Mouse (Mus musculus): ENCODE measurements at regions not wholly inside any gene's neighbourhood (a gene's known extent, or its start where the extent isn't known, plus 50 kb on each side); places are given as distances from the start of the nearest gene placed in this dataset.

DNA sequence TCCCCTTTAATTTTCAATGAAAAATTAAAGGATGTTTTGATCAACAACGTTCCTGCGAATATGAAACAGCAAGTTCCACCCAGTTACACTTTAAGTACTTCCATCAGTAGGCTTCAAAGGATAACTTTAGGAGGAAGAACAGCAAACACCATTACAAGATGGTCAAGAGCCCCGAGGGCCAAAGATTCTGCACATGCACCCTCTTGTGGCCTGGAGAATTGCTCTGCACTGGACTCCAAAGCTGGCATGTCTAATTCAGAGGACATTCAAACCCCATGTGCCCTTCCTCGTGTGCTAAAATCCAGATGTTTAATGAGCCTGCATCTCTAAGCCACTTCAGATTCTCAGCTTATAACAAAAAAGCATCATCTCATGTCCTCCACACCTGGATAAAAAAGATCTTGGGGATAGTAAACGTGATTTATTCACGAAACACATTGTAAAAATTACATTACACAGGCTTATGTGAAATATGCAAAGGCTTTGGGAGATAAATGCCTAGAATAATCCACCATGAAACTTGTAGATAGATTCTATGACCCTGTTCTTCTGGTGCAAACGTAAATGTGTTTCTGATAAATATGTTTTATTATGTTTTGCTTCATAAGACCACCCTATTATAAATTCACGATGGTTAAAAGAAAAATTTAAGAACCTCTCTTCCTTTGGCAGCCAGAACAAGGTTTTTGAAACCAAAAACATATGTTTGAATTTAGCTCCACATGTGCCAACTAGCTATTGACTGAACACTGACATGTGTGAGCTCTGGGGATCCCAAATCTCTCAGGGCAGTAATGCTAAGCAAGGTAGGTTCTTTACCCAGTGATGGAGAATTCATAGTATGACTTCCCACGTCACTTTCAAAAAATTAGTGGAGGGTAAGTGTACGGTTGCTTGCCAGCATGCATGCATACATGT lies 100.6 kb upstream of the Rfx3 start:
- DNase-seq = no peak

DNA sequence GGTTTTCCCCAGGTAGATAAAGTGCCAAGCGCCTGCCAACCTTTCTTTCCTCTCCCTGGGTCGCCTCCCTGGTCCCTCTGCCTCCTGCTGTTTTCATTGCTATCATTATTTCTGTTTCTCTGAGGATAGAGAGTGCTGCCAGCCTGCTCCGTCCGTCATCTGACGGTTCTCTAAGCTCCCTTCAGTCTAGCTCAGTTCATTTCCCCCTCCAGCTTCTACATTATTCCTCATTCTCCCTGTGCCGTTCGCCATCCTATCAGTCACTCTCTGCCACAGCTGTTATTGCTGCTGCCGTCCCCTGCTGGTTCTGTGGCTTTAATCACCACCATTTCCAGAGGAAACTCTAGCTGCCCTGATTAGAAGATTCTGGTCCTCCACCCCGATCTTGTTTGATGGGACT lies 84.7 kb upstream of the Rfx3 start:
- no peak for DNase-seq

DNA sequence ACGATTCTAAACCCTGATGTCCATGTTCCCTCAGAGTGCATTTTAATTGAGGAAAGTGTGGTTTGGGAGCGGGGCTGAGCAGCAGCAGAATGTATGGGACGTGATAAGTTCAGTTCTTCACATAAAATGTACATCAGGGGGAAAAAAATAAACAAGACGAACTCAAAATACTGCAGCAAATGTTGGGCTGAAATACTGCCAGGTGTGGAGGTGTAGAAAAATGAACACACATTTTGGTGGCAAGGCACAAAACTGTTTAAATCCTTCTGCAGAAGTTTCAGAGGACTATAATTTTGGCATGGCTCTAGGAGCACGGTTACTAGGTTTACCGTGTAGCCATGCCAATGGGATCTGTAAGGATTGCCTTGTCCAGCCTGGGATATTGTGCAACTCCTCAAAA lies 81.3 kb upstream of the Rfx3 start:
- no peak for DNase-seq

DNA sequence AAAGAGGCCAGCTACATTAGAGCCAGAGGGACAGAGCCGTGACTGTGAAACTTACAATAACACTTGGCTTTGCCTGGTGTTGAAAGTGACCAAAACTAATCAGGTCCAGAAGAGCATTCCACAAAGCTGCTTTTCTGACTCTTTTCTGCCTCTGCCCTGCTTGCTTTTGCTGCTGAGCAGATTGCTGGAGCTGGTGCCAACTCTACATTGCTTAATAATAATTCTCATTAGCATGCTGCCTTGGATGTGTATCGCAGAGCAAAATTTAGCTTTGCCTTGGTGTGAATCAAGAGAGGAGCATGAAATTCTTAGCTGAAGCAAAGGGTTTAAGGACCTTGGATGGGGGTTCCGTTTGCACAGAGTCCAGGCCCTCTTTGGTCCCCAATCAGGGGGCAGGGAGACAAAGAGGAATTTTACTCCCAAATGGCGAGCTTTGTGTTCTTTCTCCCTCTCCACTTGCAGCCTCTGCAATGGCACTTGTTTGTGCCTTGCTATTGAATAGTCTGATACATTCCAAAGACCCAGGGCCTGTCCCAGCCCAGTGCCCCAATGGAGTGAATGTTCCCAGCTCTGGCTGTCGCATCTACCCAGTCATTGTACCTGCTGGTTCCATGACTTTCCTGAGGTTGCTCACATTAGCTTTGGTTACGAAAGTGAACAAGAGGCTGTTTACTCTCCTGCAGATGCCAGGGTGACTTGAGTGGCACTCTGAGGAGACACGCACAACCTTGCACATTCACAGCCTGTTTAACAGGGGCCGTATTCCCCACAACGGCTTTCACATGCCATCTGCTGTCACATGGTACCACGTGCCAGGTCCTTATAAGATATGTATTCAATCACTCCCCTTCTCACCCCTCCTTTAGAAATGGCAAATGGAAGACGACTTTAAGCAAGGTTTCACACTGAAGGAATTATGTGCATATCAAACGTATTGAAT lies 76.9 kb upstream of the Rfx3 start:
- no peak for DNase-seq

DNA sequence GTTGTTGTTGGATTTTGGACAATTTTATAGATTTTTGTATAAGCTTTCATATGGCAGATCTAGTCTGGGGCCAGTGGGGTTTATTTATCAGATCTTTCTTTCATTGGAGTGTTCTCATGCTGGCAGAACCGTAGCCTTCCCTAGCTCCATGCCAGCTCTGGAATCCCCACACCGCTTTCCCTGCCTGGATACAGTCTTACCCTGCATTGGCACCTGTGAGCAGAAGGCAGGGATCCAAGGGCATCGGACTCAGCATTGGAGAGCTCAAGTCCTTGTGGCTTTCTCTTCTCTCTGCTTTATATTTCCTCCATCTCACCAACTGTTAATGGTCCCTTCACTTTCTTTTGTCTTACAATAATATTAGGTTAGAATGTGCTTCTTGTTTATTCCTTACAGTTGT lies 59.4 kb upstream of the Rfx3 start:
- no peak for DNase-seq
